Mouse (Mus musculus) lung, postnatal 0 days (tissue): Measurements from ENCODE around the gene Fam186b. TPM values are rescaled to one million over a fixed set of nuclear protein-coding genes. Genes with fewer than 3 reads are reported as not detected.

Experiments used
- ATAC-seq: fragments of 200-750 bp; cut with Nextera tagmentation; 2 replicates; pipeline ENCODE4 v1.8.0; 2017; ENCODE audit warnings: moderate library complexity
- DNase-seq: peaks from one replicate; pipeline ENCODE4 v3.0.0-alpha.2; 2016; ENCODE audit warnings: low spot score
- H3K27ac ChIP-seq: fragments of 300-500 bp; sonication (generic); 2 replicates; pipeline ENCODE4 v1.5.1; 2014; ENCODE audit warnings: antibody characterized with exemption, mild to moderate bottlenecking, low read length, mixed read lengths
- H3K27me3 ChIP-seq: fragments of 300-500 bp; sonication (generic); replicated peaks from 2 replicates; pipeline ENCODE4 v1.6.1; 2014; ENCODE audit warnings: low read length, mixed read lengths; ENCODE audit not compliant: insufficient read depth
- H3K36me3 ChIP-seq: fragments of 300-500 bp; sonication (generic); 2 replicates; pipeline ENCODE4 v1.6.1; 2014; ENCODE audit warnings: low read length, mixed read lengths; ENCODE audit not compliant: insufficient read depth
- H3K4me1 ChIP-seq: fragments of 300-500 bp; sonication (generic); 2 replicates; pipeline ENCODE4 v1.6.1; 2014; ENCODE audit warnings: antibody characterized with exemption, low read depth, low read length, mixed read lengths; ENCODE audit not compliant: insufficient read depth
- H3K4me2 ChIP-seq: fragments of 300-500 bp; sonication (generic); replicated peaks from 2 replicates; pipeline ENCODE4 v1.6.1; 2014; ENCODE audit warnings: low read depth, mild to moderate bottlenecking, low read length, moderate library complexity, mixed read lengths
- H3K4me3 ChIP-seq: fragments of 300-500 bp; sonication (generic); 2 replicates; pipeline ENCODE4 v1.5.1; 2014; ENCODE audit warnings: low read depth, low read length
- H3K9ac ChIP-seq: fragments of 300-500 bp; sonication (generic); replicated peaks from 2 replicates; pipeline ENCODE4 v1.6.1; 2014; ENCODE audit warnings: low read depth, mild to moderate bottlenecking
- H3K9me3 ChIP-seq: fragments of 300-500 bp; sonication (generic); 2 replicates; pipeline ENCODE4 v1.6.1; 2016; ENCODE audit warnings: low read length, mixed read lengths
- CTCF ChIP-seq: IDR thresholded peaks from 2 replicates; pipeline ENCODE4 v1.5.1; 2016; ENCODE audit warnings: antibody characterized with exemption, mild to moderate bottlenecking
- EP300 ChIP-seq: IDR thresholded peaks from 2 replicates; pipeline ENCODE4 v1.6.1; 2016; ENCODE audit warnings: antibody characterized with exemption, mild to moderate bottlenecking, control low read depth
- WGBS: fragments of 180-500 bp; shearing (Covaris S2); extraction: QIAGEN DNeasy Blood & Tissue Kit; methylation state at CpG from one replicate; pipeline ENCODE4 v1.1.7; 2014; 5-methylcytosine and 5-hydroxymethylcytosine counted together
- polyA plus RNA-seq: library from polyadenylated mRNA; unstranded; fragments of >200 nt; fragmentation: Nextera tagmentation; extraction: Ambion mirVana; gene quantifications from 2 replicates; pipeline ENCODE4 v1.2.1, GENCODE M21; 2015

The Fam186b gene
- polyA plus RNA-seq, 1 experiment from 2014 or later = not detected

GRCm38 (mm10) chr15:99222794-99223584, 72.7 kb downstream of the Fam186b start:
- WGBS = 6% methylated on average over 18 of the region's 18 CpGs
- Histone ChIP-seq H3K4me2 (peak overlapping the region; percentile 83), H3K9ac (no peak overlapping the region), H3K4me1 (peaks cover 8% of the 10 kb centered on the region; the same call in 1 of the 2 replicates), H3K9me3 (no peaks in the 10 kb centered on the region), H3K27ac (no peak overlapping the region), H3K36me3 (no peaks in the 10 kb centered on the region), H3K4me3 (peak overlapping the region; percentile 45), H3K27me3 (peaks cover 50% of the 10 kb centered on the region)
- TF ChIP-seq CTCF (no peak), EP300 (no peak)
- no peak for DNase-seq
- no peak for ATAC-seq

- no peak for TF ChIP-seq CTCF
- TF ChIP-seq EP300 = no peak
- ATAC-seq = no peak
- no peak for DNase-seq
- no peaks in the 10 kb centered on the region for H3K36me3 ChIP-seq
- H3K27me3 ChIP-seq = peaks cover 45% of the 10 kb centered on the region
- H3K4me1 ChIP-seq = peaks cover 8% of the 10 kb centered on the region; the same call in 1 of the 2 replicates
- H3K9ac ChIP-seq = no peak overlapping the region
- H3K4me3 ChIP-seq = no peak overlapping the region
- WGBS = 11% methylated on average over 8 of the region's 8 CpGs
- H3K27ac ChIP-seq = no peak overlapping the region
- no peaks in the 10 kb centered on the region for H3K9me3 ChIP-seq
- no peak overlapping the region for H3K4me2 ChIP-seq
Observed at GRCm38 (mm10) chr15:99221315-99221952, 74.3 kb downstream of the Fam186b start.

Other genes starting within 250 kb of the Fam186b start
- gene Prph, start 240.7 kb downstream of the Fam186b start, polyA plus RNA-seq = 0.32 and 0.42 TPM in 2 replicates
- 0.95 and 0.99 TPM in 2 replicates for gene Troap, start 221.3 kb downstream of the Fam186b start, polyA plus RNA-seq
- gene C1ql4, start 208.1 kb downstream of the Fam186b start, polyA plus RNA-seq = not detected in 2 replicates
- gene Dnajc22, start 202.7 kb downstream of the Fam186b start, polyA plus RNA-seq = 0.50 and 0.96 TPM in 2 replicates
- gene Spats2, start 170.0 kb downstream of the Fam186b start, polyA plus RNA-seq = 13.7 and 16.3 TPM in 2 replicates
- 0.21 and 0.63 TPM in 2 replicates for gene Kcnh3, start 71.0 kb downstream of the Fam186b start, polyA plus RNA-seq
- 96.9 and 102 TPM in 2 replicates for gene Mcrs1, start 43.9 kb downstream of the Fam186b start, polyA plus RNA-seq
- 37.1 and 39.9 TPM in 2 replicates for gene Prpf40b, start 801 bp downstream of the Fam186b start, polyA plus RNA-seq
- 25.8 and 30.7 TPM in 2 replicates for gene Fmnl3, start 74.6 kb upstream of the Fam186b start, polyA plus RNA-seq
- gene Tmbim6, start 97.0 kb upstream of the Fam186b start, polyA plus RNA-seq = 669 and 693 TPM in 2 replicates
- 5.2 and 6.0 TPM in 2 replicates for gene Nckap5l, start 161.9 kb upstream of the Fam186b start, polyA plus RNA-seq
- 11.2 and 11.5 TPM in 2 replicates for gene Bcdin3d, start 178.8 kb upstream of the Fam186b start, polyA plus RNA-seq
- 0.81 and 0.95 TPM in 2 replicates for gene Faim2, start 232.3 kb upstream of the Fam186b start, polyA plus RNA-seq